9 mouse cellular contexts compared by ENCODE assay signal in the genomic region with DNA sequence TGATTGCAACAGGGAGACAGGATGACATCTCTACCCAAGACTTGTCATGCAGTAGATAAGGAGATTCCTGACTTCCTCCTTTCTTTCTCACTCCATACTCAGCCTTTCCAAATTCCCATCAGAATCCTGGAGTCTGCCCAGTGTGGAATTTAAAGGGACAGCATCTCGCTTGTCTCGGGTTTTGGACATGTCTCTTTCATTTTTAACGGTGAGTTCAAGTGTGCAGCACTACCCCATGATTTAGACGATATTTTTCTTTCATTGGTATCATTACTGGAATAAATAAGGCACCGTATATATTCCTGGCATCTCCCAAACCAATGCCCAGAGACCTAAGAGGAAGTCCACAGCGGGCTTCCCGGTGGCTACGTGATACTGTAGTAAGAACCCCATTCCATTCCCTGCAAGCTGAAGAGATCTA. TPM values are rescaled to one million over a fixed set of nuclear protein-coding genes. Genes with fewer than 3 reads are reported as not detected.
DNase-seq lines count a peak whose midpoint lies in the region; ATAC-seq and TF ChIP-seq lines count a peak whose summit lies in the region.
"Had no signal": no experiment of that assay in that cellular context is flagged by ENCODE, and none has a peak within 500 bp of the region (broad histone marks: within the 10 kb centered on the region; RNA-seq: fewer than 3 reads in every experiment).

No protein-coding gene starts in this region.

- peaks cover 13% of the 10 kb centered on the region for H3K4me1 ChIP-seq in kidney, embryonic 16.5 days (ENCODE audit: insufficient read depth, low read length)
- H3K4me1 ChIP-seq in cerebellum, adult 2 months (ENCODE audit: control insufficient read depth, insufficient read depth, low read length): peaks cover 6% of the 10 kb centered on the region; the same call in 1 of the 2 replicates
- H3K4me1 ChIP-seq in forebrain, embryonic 14.5 days (ENCODE audit: control insufficient read depth, insufficient read depth, low read length): peaks cover 4% of the 10 kb centered on the region; the same call in 1 of the 2 replicates
- H3K4me1 ChIP-seq in midbrain, embryonic 10.5 days: peaks cover 17% of the 10 kb centered on the region

- peak overlapping the region; percentile 59 for H3K4me3 ChIP-seq in kidney, embryonic 16.5 days (ENCODE audit: low read length)
- H3K4me3 ChIP-seq in cerebellum, adult 2 months (replicated peaks; ENCODE audit: insufficient read depth, low read depth, low read length): peak overlapping the region; percentile 100
- peak overlapping the region; percentile 62 for H3K4me3 ChIP-seq in forebrain, embryonic 14.5 days (ENCODE audit: low read depth, low read length)
- H3K4me3 ChIP-seq in midbrain, embryonic 10.5 days: peak overlapping the region; percentile 63

- H3K4me2 ChIP-seq in kidney, embryonic 16.5 days (replicated peaks; ENCODE audit: low read depth, low read length): peak overlapping the region; percentile 87
- H3K4me2 ChIP-seq in forebrain, embryonic 14.5 days (ENCODE audit: low read length): peak overlapping the region; percentile 88

- no peak for TF ChIP-seq CTCF in cerebellum, adult 2 months (IDR thresholded peaks at IDR 0.05; ENCODE audit: borderline replicate concordance, insufficient read depth, low read depth, low read length)

- peak; percentile 22; the same call in 1 of the 2 replicates for ATAC-seq in kidney, embryonic 16.5 days (ENCODE audit: low FRiP score, low TSS enrichment)
- 0 out of 2 replicates have a peak, but pooled peaks have one; percentile 0 for ATAC-seq in forebrain, embryonic 14.5 days
- ATAC-seq in megakaryocyte progenitor cell, adult 5-6 weeks (replicated peaks; ENCODE audit: poor library complexity): no peak

- H3K9me3 ChIP-seq in kidney, embryonic 16.5 days (ENCODE audit: low read length): no peaks in the 10 kb centered on the region
- no peaks in the 10 kb centered on the region for H3K9me3 ChIP-seq in forebrain, embryonic 14.5 days (replicated peaks; ENCODE audit: control insufficient read depth, low read length)
- H3K9me3 ChIP-seq in midbrain, embryonic 10.5 days (replicated peaks): no peaks in the 10 kb centered on the region

- no peak for TF ChIP-seq POLR2A in cerebellum, adult 2 months (IDR thresholded peaks at IDR 0.05; ENCODE audit: borderline replicate concordance, insufficient read depth, low read length)

- DNase-seq in kidney, postnatal 10 days: no peak
- DNase-seq in cerebellum, adult 2 months: peak; percentile 64 to 79
- DNase-seq in forebrain, embryonic 14.5 days (ENCODE audit: low spot score): peak; percentile 20
- peak; percentile 11 for DNase-seq in midbrain, embryonic 10.5 days (ENCODE audit: low spot score)
- DNase-seq in adrenal gland, adult 18-20 months (ENCODE audit: low spot score in 2 of 2): no peak
- DNase-seq in testis, postnatal 14 days (ENCODE audit: low spot score): no peak

- 13% methylated on average over 8 of the region's 8 CpGs for WGBS in kidney, embryonic 16.5 days
- under 1% methylated on average over 8 of the region's 8 CpGs for WGBS in cerebellum, adult 2 months
- WGBS in forebrain, embryonic 14.5 days: 13% methylated on average over 8 of the region's 8 CpGs
- 17% methylated on average over 8 of the region's 8 CpGs for WGBS in midbrain, embryonic 10.5 days

- H3K36me3 ChIP-seq in kidney, embryonic 16.5 days (ENCODE audit: insufficient read depth, low read length): no peaks in the 10 kb centered on the region
- H3K36me3 ChIP-seq in forebrain, embryonic 14.5 days (ENCODE audit: control insufficient read depth, insufficient read depth, low read length): no peaks in the 10 kb centered on the region
- H3K36me3 ChIP-seq in midbrain, embryonic 10.5 days: no peaks in the 10 kb centered on the region

- H3K27me3 ChIP-seq in kidney, embryonic 16.5 days (ENCODE audit: insufficient read depth, low read length): peaks cover 23% of the 10 kb centered on the region
- H3K27me3 ChIP-seq in cerebellum, adult 2 months (ENCODE audit: control insufficient read depth, insufficient read depth, low read length): no peaks in the 10 kb centered on the region
- no peaks in the 10 kb centered on the region for H3K27me3 ChIP-seq in forebrain, embryonic 14.5 days (replicated peaks; ENCODE audit: control insufficient read depth, insufficient read depth, low read length)
- peaks cover 45% of the 10 kb centered on the region for H3K27me3 ChIP-seq in midbrain, embryonic 10.5 days (ENCODE audit: low read depth, poor library complexity, severe bottlenecking)

- H3K9ac ChIP-seq in kidney, embryonic 16.5 days (replicated peaks; ENCODE audit: low read length): no peak overlapping the region
- peak overlapping the region; percentile 66 for H3K9ac ChIP-seq in forebrain, embryonic 14.5 days (ENCODE audit: low read length)

- no peak overlapping the region for H3K27ac ChIP-seq in kidney, embryonic 16.5 days (ENCODE audit: low read length)
- H3K27ac ChIP-seq in cerebellum, adult 2 months (ENCODE audit: insufficient read depth, low read length): peak overlapping the region; percentile 97
- peak overlapping the region; percentile 39; the same call in 1 of the 2 replicates for H3K27ac ChIP-seq in forebrain, embryonic 14.5 days (ENCODE audit: low read depth, low read length)
- no peak overlapping the region for H3K27ac ChIP-seq in midbrain, embryonic 10.5 days (replicated peaks)

RNA-seq across cellular contexts. Expression of a gene that starts 1.1 kb away (rescaled TPM):
- 5.5 and 6.4 TPM in 2 replicates for polyA plus RNA-seq in kidney, embryonic 16.5 days (2015; fragmentation: Nextera tagmentation; extraction: Ambion mirVana)
- 71.2 and 72.0 TPM in 2 replicates for polyA plus RNA-seq in cerebellum, adult 2 months (2012; rRNA removed)
- 22.3 and 30.8 TPM in 2 replicates for polyA plus RNA-seq in forebrain, embryonic 14.5 days (2014; fragmentation: Nextera tagmentation; extraction: Ambion mirVana)
- 1.8 and 6.0 TPM in 2 replicates for polyA plus RNA-seq in midbrain, embryonic 10.5 days (2016; fragmentation: Nextera tagmentation; extraction: Ambion mirVana)
- not detected in 2 replicates for total RNA-seq in megakaryocyte progenitor cell, adult 5-6 weeks (2015)
- not detected in 2 replicates for total RNA-seq in megakaryocyte progenitor cell, adult 5-6 weeks (2017)
- total RNA-seq in adrenal gland, adult 18-20 months (2021): 1 to 10 TPM; 1.7 to 1.8 TPM
- total RNA-seq: common myeloid progenitor, adult 5-6 weeks had no signal

Comparison
In these comparisons a context has a peak if more than half of its experiments do, and no peak if none do; other contexts are left out.
1. H3K27ac ChIP-seq: peak in cerebellum, adult 2 months (single experiment) and forebrain, embryonic 14.5 days (single experiment); none in kidney, embryonic 16.5 days (single experiment) and midbrain, embryonic 10.5 days (single experiment).
2. DNase-seq: peak in cerebellum, adult 2 months (2 of 2), forebrain, embryonic 14.5 days (single experiment) and midbrain, embryonic 10.5 days (single experiment); none in kidney, postnatal 10 days (single experiment), adrenal gland, adult 18-20 months (0 of 2) and testis, postnatal 14 days (single experiment).
3. Peak in every context shown above with its lines, with median percentiles within 50 percentile points of each other: H3K4me3 ChIP-seq.